Mouse (Mus musculus) cerebellum, postnatal 4 days (tissue): ENCODE measurements around the gene Prc1.

Experiments used
- DNase-seq, 2 experiments: peaks; one replicate each; pipeline ENCODE4 v3.0.0; 2022; ENCODE audit warnings: low spot score in 2 of 2, mixed read lengths in 1 of 2

The Prc1 gene

GRCm38 (mm10) chr7:80294062-80294763 is at the start of gene Prc1:
Prc1 (plus strand) TSS chr7:80294450.
- peak; percentile 98 to 99 for DNase-seq

DNA sequence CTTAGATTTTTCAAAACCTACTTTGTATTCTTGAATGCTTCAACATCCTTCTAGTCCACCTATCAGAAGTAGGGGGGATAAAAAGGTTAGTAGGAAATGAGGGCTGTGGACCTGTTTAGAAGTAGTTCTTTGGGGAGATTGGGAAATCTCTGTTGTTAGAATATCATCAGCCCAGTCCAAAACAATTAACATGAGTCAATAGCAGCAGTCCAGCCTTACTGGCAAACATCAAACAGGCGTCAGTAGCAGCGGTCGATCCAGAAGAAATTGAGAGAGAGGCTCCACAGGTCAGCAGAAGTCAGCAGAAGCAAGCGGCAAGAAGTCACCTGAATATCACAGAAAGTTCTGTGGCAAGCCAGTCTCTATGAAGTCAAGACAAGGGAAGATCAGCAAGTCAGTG is 49.4 kb upstream of the Prc1 start:
- no peak for DNase-seq

DNA sequence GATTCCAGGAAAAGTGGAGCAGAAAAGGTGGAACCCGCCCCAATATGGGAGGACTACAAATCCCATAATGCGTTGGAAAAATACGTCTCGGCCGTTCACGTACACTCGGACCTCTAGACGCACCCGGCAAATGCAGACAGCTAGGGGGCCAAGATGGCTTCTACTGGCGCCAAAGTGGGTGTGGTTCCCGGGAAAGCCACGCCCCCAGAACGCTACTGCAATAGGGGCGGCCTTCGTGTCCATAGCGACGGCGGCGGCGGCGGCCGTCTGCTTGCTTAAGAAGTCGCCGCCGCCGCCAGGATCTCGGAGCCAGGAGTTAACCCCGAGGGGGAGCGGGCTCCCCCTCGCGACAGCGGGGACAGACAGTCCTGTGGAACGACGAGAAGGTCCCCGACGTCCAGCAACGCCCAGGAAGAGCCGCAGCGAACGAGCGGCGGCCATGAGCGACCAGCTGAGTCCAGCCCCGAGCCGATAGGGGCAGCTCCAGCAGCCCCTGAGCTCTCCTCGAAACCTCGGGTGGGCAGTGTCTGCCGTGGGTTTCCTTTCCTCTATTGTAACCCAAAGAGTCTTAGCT is 48.0 kb upstream of the Prc1 start, which contains the start of gene Ttll13:
TSS of gene Ttll13 (plus strand) at position 229 of the 574 bp plus-strand sequence.
- DNase-seq: peak; percentile 90 to 96

- DNase-seq: no peak
These were observed 47.4 kb upstream of the Prc1 start for GRCm38 (mm10) chr7:80246859-80247258.

- no peak for DNase-seq
These were observed 41.8 kb upstream of the Prc1 start for GRCm38 (mm10) chr7:80252437-80252836.

DNA sequence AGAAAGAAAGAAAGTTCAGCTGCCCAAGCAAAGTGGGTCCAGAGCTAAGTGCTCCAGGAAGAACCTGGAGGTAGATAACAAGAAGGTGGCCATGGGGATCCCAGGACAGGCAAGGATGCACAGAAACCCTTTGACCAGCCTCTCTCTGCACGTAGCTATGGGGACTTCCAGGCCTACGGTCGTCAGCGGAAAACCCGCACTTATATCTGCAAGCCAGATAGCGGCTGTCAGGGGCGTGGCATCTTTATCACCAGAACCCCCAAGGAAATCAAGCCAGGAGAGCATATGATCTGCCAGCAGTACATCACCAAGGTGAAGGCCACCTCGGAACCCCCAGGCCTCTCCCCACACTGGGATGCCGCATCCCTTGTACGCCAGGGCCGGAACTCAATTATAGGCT is 41.4 kb upstream of the Prc1 start:
- no peak for DNase-seq

- DNase-seq: no peak
These were observed 38.3 kb upstream of the Prc1 start for GRCm38 (mm10) chr7:80255981-80256380.

- DNase-seq: no peak
These were observed 36.5 kb upstream of the Prc1 start for GRCm38 (mm10) chr7:80257706-80258105.

GRCm38 (mm10) chr7:80260625-80261371 is 33.5 kb upstream of the Prc1 start, which contains the start of gene Ngrn:
Ngrn (plus strand) TSS chr7:80261215.
- DNase-seq: peak; percentile 53 to 79

- no peak for DNase-seq
These were observed 32.8 kb upstream of the Prc1 start for GRCm38 (mm10) chr7:80261372-80261990.

GRCm38 (mm10) chr7:80264606-80265005 is 29.6 kb upstream of the Prc1 start:
- no peak for DNase-seq

DNA sequence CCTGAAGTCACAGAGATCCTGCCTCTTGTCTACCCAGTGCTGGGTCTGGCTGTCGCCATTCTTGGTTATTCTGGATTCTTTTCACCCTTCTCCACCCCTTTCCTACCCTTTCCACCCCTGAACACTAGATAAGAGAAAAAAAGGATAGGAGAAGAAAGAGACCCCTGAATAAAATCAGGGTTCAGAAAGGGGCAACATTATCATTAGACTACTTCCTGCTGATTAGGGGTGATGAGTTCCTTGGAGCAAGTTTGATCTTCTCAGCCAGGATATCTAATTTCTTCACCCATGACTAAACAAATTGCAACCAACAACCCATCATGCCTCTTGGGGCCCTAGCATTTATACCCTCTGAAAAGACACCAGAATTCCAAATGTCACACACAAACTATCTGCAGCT is 26.5 kb upstream of the Prc1 start:
- DNase-seq: no peak

DNA sequence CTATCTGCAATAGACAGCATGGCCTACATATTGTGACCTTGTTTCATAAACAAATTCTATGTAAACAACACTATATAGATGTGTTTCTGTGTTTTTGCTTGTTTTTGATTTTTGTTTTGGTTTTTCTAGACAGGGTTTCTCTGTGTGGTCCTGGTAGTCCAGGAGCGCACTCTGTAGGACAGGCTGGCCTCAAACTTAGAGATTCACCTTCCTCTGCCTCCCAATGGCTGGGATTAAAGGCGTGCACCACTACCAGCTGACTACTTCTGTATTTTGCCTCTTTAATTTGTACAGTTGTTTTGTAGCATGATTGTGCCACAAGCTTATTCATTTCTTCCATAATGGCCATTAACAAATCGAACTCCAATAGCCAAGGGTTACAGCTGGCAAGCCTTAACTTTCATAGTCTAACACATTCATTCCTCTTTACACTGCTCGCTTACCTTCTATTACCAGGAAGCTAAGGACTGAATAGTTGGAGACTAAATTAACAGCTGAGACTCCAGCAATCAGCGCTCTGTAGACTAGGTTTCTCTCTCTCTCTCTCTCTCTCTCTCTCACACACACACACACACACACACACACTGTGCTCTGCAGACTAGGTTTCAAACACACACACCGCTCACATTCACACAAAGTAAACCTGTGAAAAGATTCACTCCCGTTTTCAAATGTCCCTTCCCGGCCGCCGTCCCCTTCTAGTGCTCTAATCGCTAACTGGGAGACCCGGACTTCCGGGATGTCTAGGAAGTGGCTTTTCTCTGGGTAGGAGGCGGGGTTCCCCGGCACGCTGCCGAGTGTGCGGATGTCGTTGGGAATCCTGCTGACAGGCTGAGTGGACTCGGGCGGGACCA is 25.1 kb upstream of the Prc1 start, which contains the start of gene Vps33b:
TSS of gene Vps33b (plus strand) at position 753 of the 854 bp plus-strand sequence.
- peak; percentile 95 to 97 for DNase-seq

DNA sequence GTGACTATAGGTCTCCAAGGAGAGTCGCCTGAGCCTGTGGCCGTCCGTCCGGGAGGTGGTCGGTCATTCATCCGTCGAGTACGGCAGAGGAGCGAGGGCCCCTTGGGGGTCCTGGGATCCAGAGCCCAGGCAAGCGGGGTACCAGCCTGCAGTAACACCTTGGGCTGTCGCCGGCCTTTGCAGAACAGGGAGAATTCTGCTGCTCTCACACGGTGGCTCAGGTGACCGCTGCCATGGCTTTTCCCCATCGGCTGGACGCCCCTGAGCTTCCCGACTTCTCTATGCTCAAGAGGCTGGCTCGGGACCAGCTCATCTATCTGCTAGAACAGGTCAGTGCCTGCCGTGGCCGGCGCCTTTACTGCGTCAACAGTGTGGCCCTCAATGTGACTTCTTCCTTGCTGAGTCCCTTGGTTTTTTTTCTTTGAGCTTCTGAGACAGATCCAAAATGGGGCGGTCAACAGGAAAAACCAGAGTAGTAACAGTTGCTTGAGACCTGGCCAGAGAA is 24.4 kb upstream of the Prc1 start:
- no peak for DNase-seq

DNA sequence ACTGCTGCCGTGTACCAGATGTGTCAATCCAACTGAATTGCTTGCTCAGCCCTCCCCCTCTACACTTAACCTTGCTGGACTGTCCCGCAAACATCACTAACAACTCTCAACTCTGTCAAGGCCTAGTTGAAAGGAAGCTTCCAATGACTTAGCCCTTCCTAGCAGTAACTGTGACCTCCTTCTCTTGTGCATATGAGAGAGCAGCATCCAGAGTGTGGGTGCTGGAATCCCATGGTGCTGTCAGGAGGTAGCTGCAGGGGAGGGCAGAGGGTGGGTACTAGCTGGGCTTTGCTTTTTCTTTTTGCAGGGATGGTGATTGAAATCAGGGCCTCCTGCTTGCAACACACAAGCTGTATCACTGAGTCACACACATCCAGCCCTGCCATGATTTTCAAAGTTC is 20.8 kb upstream of the Prc1 start:
- DNase-seq: no peak

GRCm38 (mm10) chr7:80276374-80276773 is 17.9 kb upstream of the Prc1 start:
- DNase-seq: no peak

DNA sequence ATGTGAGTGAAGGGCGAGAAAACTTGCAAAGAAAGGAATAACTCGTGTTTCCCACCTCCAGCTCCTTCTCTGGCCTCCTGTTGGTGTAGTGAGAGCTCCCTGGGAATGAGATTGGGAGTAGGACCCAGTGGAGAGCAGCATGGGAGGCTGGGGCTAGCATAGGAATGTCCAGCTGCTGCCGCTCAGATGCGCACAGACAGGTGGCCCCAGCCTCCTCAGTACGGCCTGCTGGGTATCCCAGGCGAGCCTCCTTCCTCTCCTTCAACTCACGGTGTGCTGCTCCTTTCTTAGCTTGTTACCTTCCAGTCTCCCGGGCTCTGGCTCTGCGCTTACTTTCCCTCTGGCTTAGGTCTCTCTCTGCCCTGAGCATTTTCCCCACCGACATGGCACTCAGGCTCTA is 14.2 kb upstream of the Prc1 start:
- DNase-seq: no peak

- DNase-seq: no peak
These were observed 13.3 kb upstream of the Prc1 start for GRCm38 (mm10) chr7:80280998-80281397.

DNA sequence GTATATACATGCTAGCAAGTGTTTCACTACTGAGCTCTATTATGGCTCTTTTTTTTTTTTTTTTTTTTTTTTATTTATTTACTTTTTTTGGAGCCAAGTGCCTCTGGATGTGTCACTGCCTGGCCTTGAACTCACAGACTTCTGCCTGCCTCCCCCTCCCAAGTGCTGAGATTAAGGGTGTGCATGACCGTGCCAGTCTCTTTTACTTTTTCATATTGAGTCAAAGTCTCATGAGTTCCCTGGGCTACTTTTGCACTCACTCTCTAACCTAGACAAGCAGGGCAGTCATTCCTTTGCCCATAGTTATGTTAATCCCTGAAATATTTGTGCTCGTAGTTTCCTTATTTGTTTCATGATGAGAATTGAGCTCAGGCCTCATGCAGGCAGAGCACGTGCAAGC is 12.6 kb upstream of the Prc1 start:
- no peak for DNase-seq

- no peak for DNase-seq
These were observed 10.9 kb upstream of the Prc1 start for GRCm38 (mm10) chr7:80283226-80283918.
